Mouse (Mus musculus) cerebellum, adult 8-10 months (tissue): ENCODE results near the gene H2al1n.
"Not testable (repeated sequence)": the region's sequence is repeated elsewhere in the genome, so short reads cannot be mapped to it uniquely, and the experiment has no call there.

Source experiments
- DNase-seq: peaks from one replicate; pipeline ENCODE4 v3.0.0; 2022

H2al1n gene

GRCm38 (mm10) chrX:14210848-14211247 is at the start of gene H2al1n:
H2al1n (plus strand) TSS chrX:14211148.
- DNase-seq, result not testable (repeated sequence)

GRCm38 (mm10) chrX:14199284-14199683 is 11.7 kb upstream of the H2al1n start:
- no peak for DNase-seq

GRCm38 (mm10) chrX:14206112-14206875 is 4.7 kb upstream of the H2al1n start:
- no peak for DNase-seq

- no peak for DNase-seq
Observed at GRCm38 (mm10) chrX:14229218-14229617, 18.3 kb downstream of the H2al1n start.

GRCm38 (mm10) chrX:14259597-14260239 is 48.8 kb downstream of the H2al1n start:
- no peak for DNase-seq
